Mouse (Mus musculus): Measurements from ENCODE around the gene Brd9. TPM values are rescaled to one million over a fixed set of nuclear protein-coding genes. Genes with fewer than 3 reads are reported as not detected.

Gene Brd9
- 31.8 TPM for polyA plus RNA-seq (2014; fragmentation: Illumina TruSeq; extraction: RNeasy Lipid Tissue Mini Kit (QIAGEN cat#74804); ENCODE audit: low read depth, low replicate concordance)

GRCm38 (mm10) chr13:73937321-73938176, at the start of gene Brd9, which contains the start of gene Trip13:
TSS of gene Brd9 (plus strand) at chr13:73937811.
TSS of gene Trip13 (minus strand) at chr13:73937784.

GRCm38 (mm10) chr13:73963551-73963950, 25.9 kb downstream of the Brd9 start, which contains the start of gene Zdhhc11:
TSS of gene Zdhhc11 (plus strand) at chr13:73963851.

GRCm38 (mm10) chr13:74008948-74009718, 71.5 kb downstream of the Brd9 start, which contains the start of gene Tppp:
TSS of gene Tppp (plus strand) at chr13:74009407.

Other genes with a start within 250 kb of the Brd9 start
- gene Slc6a19, start 232.9 kb upstream of the Brd9 start, polyA plus RNA-seq (2014; fragmentation: Illumina TruSeq; extraction: RNeasy Lipid Tissue Mini Kit (QIAGEN cat#74804); ENCODE audit: low read depth, low replicate concordance) = 1.3 TPM
- 24.9 TPM for gene Slc12a7, start 204.7 kb upstream of the Brd9 start, polyA plus RNA-seq (2014; fragmentation: Illumina TruSeq; extraction: RNeasy Lipid Tissue Mini Kit (QIAGEN cat#74804); ENCODE audit: low read depth, low replicate concordance)
- gene Nkd2, start 90.2 kb upstream of the Brd9 start, polyA plus RNA-seq (2014; fragmentation: Illumina TruSeq; extraction: RNeasy Lipid Tissue Mini Kit (QIAGEN cat#74804); ENCODE audit: low read depth, low replicate concordance) = 3.4 TPM
- gene Trip13, start within 50 bp of the Brd9 start, polyA plus RNA-seq (2014; fragmentation: Illumina TruSeq; extraction: RNeasy Lipid Tissue Mini Kit (QIAGEN cat#74804); ENCODE audit: low read depth, low replicate concordance) = 1.2 TPM
- 0.71 TPM for gene Zdhhc11, start 26.0 kb downstream of the Brd9 start, polyA plus RNA-seq (2014; fragmentation: Illumina TruSeq; extraction: RNeasy Lipid Tissue Mini Kit (QIAGEN cat#74804); ENCODE audit: low read depth, low replicate concordance)
- 16.3 TPM for gene Tppp, start 71.6 kb downstream of the Brd9 start, polyA plus RNA-seq (2014; fragmentation: Illumina TruSeq; extraction: RNeasy Lipid Tissue Mini Kit (QIAGEN cat#74804); ENCODE audit: low read depth, low replicate concordance)
- 6.2 TPM for gene Cep72, start 124.5 kb downstream of the Brd9 start, polyA plus RNA-seq (2014; fragmentation: Illumina TruSeq; extraction: RNeasy Lipid Tissue Mini Kit (QIAGEN cat#74804); ENCODE audit: low read depth, low replicate concordance)
- gene Slc9a3, start 183.6 kb downstream of the Brd9 start, polyA plus RNA-seq (2014; fragmentation: Illumina TruSeq; extraction: RNeasy Lipid Tissue Mini Kit (QIAGEN cat#74804); ENCODE audit: low read depth, low replicate concordance) = 5.0 TPM